Mouse (Mus musculus): Measurements from ENCODE around the gene Taf6l. TPM values are rescaled to one million over a fixed set of nuclear protein-coding genes. Genes with fewer than 3 reads are reported as not detected.

Taf6l gene
- total and polyA plus RNA-seq, 3 experiments = 20.4 to 25.7 (median 25.5) TPM

GRCm38 (mm10) chr19:8757471-8757998 is 28.7 kb downstream of the Taf6l start:
- no peak for DNase-seq (ENCODE audit: extremely low read depth)
- in situ Hi-C loops (cut with MboI; ENCODE audit: low pct_ligation_motif_present, low pct_unique_long_range_greater_than_20kb, low sequenced_read_pairs) (no loop called here), dilution Hi-C loops (cut with MboI; ENCODE audit: extremely low pct_ligation_motif_present, extremely low pct_unique_long_range_greater_than_20kb, low sequenced_read_pairs) (no loop called here)
- Histone ChIP-seq H3K9ac (ENCODE audit: insufficient read depth, low read depth) (peak overlapping the region; percentile 88), H3K27me3 (replicated peaks) (no peaks in the 10 kb centered on the region), H3K4me2 (ENCODE audit: insufficient read depth, low read depth, poor library complexity, severe bottlenecking) (peak overlapping the region; percentile 83; the same call in 1 of the 2 replicates), H3K36me3 (replicated peaks in 1 of 2; ENCODE audit: control insufficient read depth in 1 of 2, insufficient read depth in 1 of 2, low read length in 1 of 2) (peaks cover 26 to 42% of the 10 kb centered on the region in 2 experiments), H3K9me3 (replicated peaks; ENCODE audit: low read length) (no peaks in the 10 kb centered on the region), H3K4me1 (ENCODE audit: control insufficient read depth in 1 of 2, insufficient read depth in 2 of 2) (peaks cover 0 to 38% of the 10 kb centered on the region in 2 experiments; a peak in 3 of 4 replicates), H3K27ac (ENCODE audit: insufficient read depth, low read depth) (no peak overlapping the region), H3K4me3 (replicated peaks in 1 of 3; ENCODE audit: low read depth in 2 of 3, low read length in 2 of 3, poor library complexity in 1 of 3) (peak overlapping the region; percentile 76 to 97 (median 96)), H3K79me2 (replicated peaks; ENCODE audit: control insufficient read depth, extremely low read depth, insufficient read depth, poor library complexity, severe bottlenecking) (peaks cover 64% of the 10 kb centered on the region)
- TF ChIP-seq CHD2 (IDR thresholded peaks at IDR 0.05; ENCODE audit: low read length) (no peak), MYC (IDR thresholded peaks at IDR 0.05; ENCODE audit: low read depth, low read length) (0 out of 2 replicates have a peak, but pooled peaks have one; percentile 13), MAX (IDR thresholded peaks at IDR 0.05; ENCODE audit: low read length) (no peak)

- Histone ChIP-seq H3K79me2 (replicated peaks; ENCODE audit: control insufficient read depth, extremely low read depth, insufficient read depth, poor library complexity, severe bottlenecking) (peaks cover 57% of the 10 kb centered on the region), H3K27me3 (replicated peaks) (no peaks in the 10 kb centered on the region), H3K9me3 (replicated peaks; ENCODE audit: low read length) (no peaks in the 10 kb centered on the region), H3K4me3 (replicated peaks in 1 of 3; ENCODE audit: low read depth in 2 of 3, low read length in 2 of 3, poor library complexity in 1 of 3) (peak within 1 kb of the TSS; percentile 83 to 97 (median 96)), H3K9ac (ENCODE audit: insufficient read depth, low read depth) (peak within 1 kb of the TSS; percentile 88), H3K4me1 (ENCODE audit: control insufficient read depth in 1 of 2, insufficient read depth in 2 of 2) (peaks cover 0 to 31% of the 10 kb centered on the region in 2 experiments; a peak in 2 of 4 replicates), H3K4me2 (ENCODE audit: insufficient read depth, low read depth, poor library complexity, severe bottlenecking) (peak within 1 kb of the TSS; percentile 97), H3K36me3 (replicated peaks in 1 of 2; ENCODE audit: control insufficient read depth in 1 of 2, insufficient read depth in 1 of 2, low read length in 1 of 2) (peaks cover 27 to 39% of the 10 kb centered on the region in 2 experiments), H3K27ac (ENCODE audit: insufficient read depth, low read depth) (peak within 1 kb of the TSS; percentile 79)
- in situ Hi-C loops (cut with MboI; ENCODE audit: low pct_ligation_motif_present, low pct_unique_long_range_greater_than_20kb, low sequenced_read_pairs) = no loop called here
- peak; percentile 87 for TF ChIP-seq TCF12 (IDR thresholded peaks at IDR 0.05; ENCODE audit: low read depth, low read length)
- TF ChIP-seq NELFE (IDR thresholded peaks at IDR 0.05; ENCODE audit: low read depth, low read length) = peak; percentile 99
- no peak for TF ChIP-seq GABPA (IDR thresholded peaks at IDR 0.05; ENCODE audit: insufficient replicate concordance, low read depth, low read length)
- TF ChIP-seq TBP (conservative IDR thresholded peaks at IDR 0.05; ENCODE audit: low read depth, low read length) = peak; percentile 90
- no peak for TF ChIP-seq CHD2 (IDR thresholded peaks at IDR 0.05; ENCODE audit: low read length)
- TF ChIP-seq MAX (IDR thresholded peaks at IDR 0.05; ENCODE audit: low read length) = no peak
- TF ChIP-seq ELF1 (IDR thresholded peaks at IDR 0.05; ENCODE audit: low read depth, low read length) = peak; percentile 75
- TF ChIP-seq SIN3A (IDR thresholded peaks at IDR 0.05; ENCODE audit: low read length) = peak; percentile 79
- TF ChIP-seq RCOR1 (conservative IDR thresholded peaks at IDR 0.05; ENCODE audit: low read depth, low read length) = no peak
- TF ChIP-seq MXI1 (IDR thresholded peaks at IDR 0.05; ENCODE audit: low read depth, low read length) = peak; percentile 63
- peak; percentile 96 for TF ChIP-seq NRF1 (IDR thresholded peaks at IDR 0.05; ENCODE audit: low read depth, low read length)
- no peak for TF ChIP-seq ZNF384 (IDR thresholded peaks at IDR 0.05; ENCODE audit: low read depth, low read length)
- no peak for TF ChIP-seq IRF4 (IDR thresholded peaks at IDR 0.05; ENCODE audit: low read depth, low read length)
- peak; percentile 72 for TF ChIP-seq HCFC1 (IDR thresholded peaks at IDR 0.05; ENCODE audit: low read depth, low read length)
- TF ChIP-seq UBTF (IDR thresholded peaks at IDR 0.05; ENCODE audit: low read depth, low read length) = peak; percentile 60; the same call in 1 of the 2 replicates
- peak; percentile 94 for TF ChIP-seq POLR2AphosphoS2 (IDR thresholded peaks at IDR 0.05; ENCODE audit: low read depth, low read length)
- TF ChIP-seq ZMIZ1 (IDR thresholded peaks at IDR 0.05; ENCODE audit: low read depth, low read length) = peak; percentile 99
- no peak for TF ChIP-seq ETS1 (conservative IDR thresholded peaks at IDR 0.05; ENCODE audit: low read depth, low read length)
- no peak for TF ChIP-seq MYC (IDR thresholded peaks at IDR 0.05; ENCODE audit: low read depth, low read length)
- no peak for TF ChIP-seq MAFK (IDR thresholded peaks at IDR 0.05; ENCODE audit: insufficient replicate concordance, low read length)
- TF ChIP-seq KAT2A (IDR thresholded peaks at IDR 0.05; ENCODE audit: insufficient replicate concordance, low read length) = peak; percentile 43; the same call in 1 of the 2 replicates
- TF ChIP-seq MEF2A (IDR thresholded peaks at IDR 0.05; ENCODE audit: borderline replicate concordance, low read depth, low read length) = no peak; the same call in 1 of the 2 replicates
- TF ChIP-seq POLR2A (IDR thresholded peaks at IDR 0.05; ENCODE audit: low read depth, low read length) = peak; percentile 99
- TF ChIP-seq E2F4 (IDR thresholded peaks at IDR 0.05; ENCODE audit: insufficient replicate concordance, low read depth, low read length) = no peak
- no peak; the same call in 1 of the 2 replicates for TF ChIP-seq CHD1 (IDR thresholded peaks at IDR 0.05; ENCODE audit: low read depth, low read length)
- dilution Hi-C loops (cut with MboI; ENCODE audit: extremely low pct_ligation_motif_present, extremely low pct_unique_long_range_greater_than_20kb, low sequenced_read_pairs) = no loop called here
- DNase-seq (ENCODE audit: extremely low read depth) = peak; percentile 92
Observed at GRCm38 (mm10) chr19:8756635-8757387, 29.4 kb downstream of the Taf6l start, which contains the start of gene Nxf1. Nxf1 (plus strand) TSS chr19:8757073.

Data from CH12.LX (cell line).